Mouse (Mus musculus) bone marrow, adult 2 months (tissue): ENCODE results near the gene Rbl2.

Experiments used
- CTCF ChIP-seq: fragments of 200-500 bp; IDR thresholded peaks from 2 replicates; pipeline ENCODE4 v1.5.1; 2011; ENCODE audit warnings: low read length, control low read depth; ENCODE audit not compliant: control insufficient read depth, insufficient read depth
- POLR2A ChIP-seq: fragments of 200-500 bp; IDR thresholded peaks from 2 replicates; pipeline ENCODE4 v1.6.1; 2011; ENCODE audit warnings: low read depth, mild to moderate bottlenecking, control low read depth, low read length, borderline replicate concordance; ENCODE audit not compliant: control insufficient read depth

- TF ChIP-seq CTCF (no peak), POLR2A (no peak)
These were observed 18.6 kb downstream of the Rbl2 start for GRCm38 (mm10) chr8:91088452-91088851.
